Mouse (Mus musculus): Measurements from ENCODE around the gene Dync1i1. TPM values are rescaled to one million over a fixed set of nuclear protein-coding genes. Genes with fewer than 3 reads are reported as not detected.

Dync1i1 gene
- polyA plus RNA-seq, 1 experiment: not detected

DNA sequence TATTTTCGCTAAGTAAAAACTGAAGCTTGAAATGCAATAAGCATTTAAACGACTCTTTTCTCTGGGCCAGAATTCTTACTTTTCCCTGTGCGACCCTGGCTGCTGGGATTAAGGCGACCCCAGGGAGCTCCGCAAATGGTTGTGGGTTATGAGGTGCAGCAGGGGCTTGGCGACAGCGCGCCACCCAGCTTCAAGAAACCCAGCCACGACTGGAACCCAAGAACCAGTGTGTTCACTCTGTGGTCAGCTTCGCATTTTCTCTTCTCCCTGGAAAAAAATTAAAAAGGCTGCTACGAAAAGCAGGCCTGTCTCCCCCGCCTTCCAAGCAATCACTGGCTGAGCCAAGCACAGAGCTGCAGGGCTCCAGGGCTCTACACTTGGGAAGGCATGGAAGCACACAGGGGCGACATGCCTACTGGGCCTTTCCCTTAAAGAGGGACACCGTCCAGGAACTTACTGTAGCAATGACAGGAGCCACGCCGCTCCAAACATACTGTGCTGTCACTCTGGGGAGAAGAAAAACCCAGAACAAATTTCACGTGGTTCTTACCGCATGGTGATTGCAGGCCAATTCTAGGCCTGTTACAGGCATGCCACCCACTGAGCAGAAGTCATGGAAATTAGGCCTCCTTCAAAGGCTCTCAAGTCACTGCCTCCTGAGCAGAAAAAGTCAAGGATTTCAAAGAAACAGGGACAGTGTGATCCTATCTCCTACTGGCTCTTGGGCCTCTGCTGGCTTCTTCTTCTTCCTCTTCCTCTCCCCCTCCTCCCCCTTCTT, 313.5 kb downstream of the Dync1i1 start:
- Histone ChIP-seq H3K27me3 (ENCODE audit: control insufficient read depth) (no peaks in the 10 kb centered on the region), H3K9me3 (ENCODE audit: control insufficient read depth, low read length) (no peaks in the 10 kb centered on the region), H3K36me3 (ENCODE audit: control insufficient read depth) (peaks cover 3% of the 10 kb centered on the region; the same call in 1 of the 2 replicates), H3K4me1 (ENCODE audit: control insufficient read depth) (no peaks in the 10 kb centered on the region), H3K4me3 (replicated peaks) (no peak overlapping the region)
- no peak for TF ChIP-seq GATA1 (IDR thresholded peaks at IDR 0.05; ENCODE audit: low read length)
- TF ChIP-seq TAL1 (IDR thresholded peaks at IDR 0.05; ENCODE audit: low read length): no peak

DNA sequence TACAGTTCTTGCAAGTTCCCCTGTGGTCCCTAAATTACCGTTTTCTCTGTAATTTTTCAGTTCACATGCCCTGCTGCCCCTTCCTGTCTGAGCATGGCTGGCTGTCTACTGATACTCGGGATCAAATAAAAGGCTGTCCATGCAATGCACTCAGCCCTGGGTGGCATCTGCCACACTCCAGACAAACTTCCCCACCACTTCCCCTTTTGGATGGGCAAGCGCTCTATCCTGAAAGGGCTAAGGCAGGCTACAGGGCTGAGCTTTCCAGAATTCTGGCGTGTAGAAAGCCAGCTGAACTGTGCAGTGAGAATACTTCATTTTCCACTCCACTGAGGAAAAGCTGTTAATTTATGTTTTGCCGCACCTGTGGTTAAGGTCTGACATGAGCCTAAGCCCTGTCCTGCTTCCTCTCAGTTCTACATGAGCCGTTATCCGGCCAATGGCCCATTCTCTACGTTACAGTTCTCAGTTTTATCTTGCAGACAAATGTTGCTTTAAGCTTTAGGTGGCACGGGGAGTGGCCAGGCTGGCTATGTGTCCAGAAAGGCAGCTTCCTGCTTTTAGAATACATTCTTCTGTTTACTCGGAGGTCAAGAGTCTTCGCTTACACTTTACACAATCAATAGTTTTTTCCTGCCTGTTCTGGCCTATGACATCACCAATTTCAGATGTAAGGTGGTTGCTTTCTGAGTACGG, 321.4 kb downstream of the Dync1i1 start:
- H3K27me3 ChIP-seq (ENCODE audit: control insufficient read depth): no peaks in the 10 kb centered on the region
- no peaks in the 10 kb centered on the region for H3K9me3 ChIP-seq (ENCODE audit: control insufficient read depth, low read length)
- no peaks in the 10 kb centered on the region for H3K4me1 ChIP-seq (ENCODE audit: control insufficient read depth)
- H3K4me3 ChIP-seq (replicated peaks): no peak overlapping the region
- no peak for TF ChIP-seq GATA1 (IDR thresholded peaks at IDR 0.05; ENCODE audit: low read length)
- TF ChIP-seq TAL1 (IDR thresholded peaks at IDR 0.05; ENCODE audit: low read length): no peak
- H3K36me3 ChIP-seq (ENCODE audit: control insufficient read depth): peaks cover 8% of the 10 kb centered on the region; the same call in 1 of the 2 replicates

DNA sequence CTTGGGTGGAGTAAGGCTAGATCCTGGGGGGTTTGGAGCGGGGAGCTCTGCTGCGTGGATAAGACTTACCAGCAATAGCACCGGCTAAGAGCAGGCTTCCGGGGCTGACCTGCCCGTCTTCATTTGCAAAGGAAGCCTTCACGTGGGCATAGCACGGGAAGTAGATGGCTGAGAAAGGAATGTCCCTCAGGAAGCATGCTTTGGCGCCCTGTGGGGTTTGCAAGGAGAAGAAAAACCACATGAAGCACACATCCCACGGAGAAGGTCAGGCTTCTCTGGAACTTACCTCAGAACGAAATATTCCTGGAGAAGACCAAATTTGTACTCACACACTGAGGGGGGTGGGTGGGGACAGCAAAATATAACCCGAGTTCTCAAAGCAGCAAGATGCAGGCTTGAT, 327.3 kb downstream of the Dync1i1 start:
- H3K9me3 ChIP-seq (ENCODE audit: control insufficient read depth, low read length): no peaks in the 10 kb centered on the region
- no peaks in the 10 kb centered on the region for H3K27me3 ChIP-seq (ENCODE audit: control insufficient read depth)
- H3K36me3 ChIP-seq (ENCODE audit: control insufficient read depth): peaks cover 4% of the 10 kb centered on the region; the same call in 1 of the 2 replicates
- no peak for TF ChIP-seq GATA1 (IDR thresholded peaks at IDR 0.05; ENCODE audit: low read length)
- TF ChIP-seq TAL1 (IDR thresholded peaks at IDR 0.05; ENCODE audit: low read length): no peak
- no peak overlapping the region for H3K4me3 ChIP-seq (replicated peaks)
- peaks cover 2% of the 10 kb centered on the region; the same call in 1 of the 2 replicates for H3K4me1 ChIP-seq (ENCODE audit: control insufficient read depth)

DNA sequence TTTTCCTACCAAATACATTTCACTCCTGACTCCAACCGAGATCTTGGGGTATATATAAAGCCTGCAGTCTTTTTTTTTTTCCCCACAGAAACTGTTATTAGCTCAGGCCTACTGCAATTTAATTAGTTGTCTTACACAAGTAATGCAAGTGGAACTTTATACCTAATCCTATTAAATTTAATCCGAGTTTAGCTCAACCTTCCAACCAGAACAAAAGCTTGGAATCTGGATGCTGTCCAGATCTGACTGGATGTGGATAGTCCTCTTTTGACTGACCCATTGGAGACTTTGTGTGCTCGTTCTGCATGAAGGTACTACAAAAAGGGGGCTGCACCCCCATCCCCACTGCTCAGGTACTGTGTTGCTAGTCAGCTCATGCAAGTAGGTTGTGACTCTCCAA, 328.5 kb downstream of the Dync1i1 start:
- H3K36me3 ChIP-seq (ENCODE audit: control insufficient read depth): peaks cover 3% of the 10 kb centered on the region; the same call in 1 of the 2 replicates
- TF ChIP-seq GATA1 (IDR thresholded peaks at IDR 0.05; ENCODE audit: low read length) (no peak), TAL1 (IDR thresholded peaks at IDR 0.05; ENCODE audit: low read length) (no peak)
- H3K27me3 ChIP-seq (ENCODE audit: control insufficient read depth): no peaks in the 10 kb centered on the region
- H3K4me3 ChIP-seq (replicated peaks): no peak overlapping the region
- H3K9me3 ChIP-seq (ENCODE audit: control insufficient read depth, low read length): no peaks in the 10 kb centered on the region
- H3K4me1 ChIP-seq (ENCODE audit: control insufficient read depth): peaks cover 2% of the 10 kb centered on the region; the same call in 1 of the 2 replicates

DNA sequence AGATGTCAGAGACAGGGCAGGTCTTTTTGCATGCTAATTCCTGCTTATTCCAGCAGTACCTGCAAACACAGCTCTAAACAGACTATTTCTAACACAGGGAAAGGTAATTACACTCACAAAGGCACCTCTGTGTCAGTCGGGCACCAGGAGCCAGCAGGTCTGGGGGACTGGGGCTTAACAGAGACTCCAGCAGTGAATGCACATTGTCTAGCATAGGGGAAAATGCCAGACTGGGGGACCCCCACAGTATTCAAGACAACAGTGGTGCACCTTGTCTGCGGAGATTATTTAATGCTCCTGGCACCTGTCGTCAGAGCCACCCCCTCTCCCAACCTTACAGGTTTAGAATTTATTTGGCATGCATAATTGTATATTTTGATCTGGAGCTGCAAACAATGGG, 333.1 kb downstream of the Dync1i1 start:
- Histone ChIP-seq H3K4me1 (ENCODE audit: control insufficient read depth) (peaks cover 2% of the 10 kb centered on the region; the same call in 1 of the 2 replicates), H3K27me3 (ENCODE audit: control insufficient read depth) (no peaks in the 10 kb centered on the region), H3K4me3 (replicated peaks) (no peak overlapping the region), H3K9me3 (ENCODE audit: control insufficient read depth, low read length) (no peaks in the 10 kb centered on the region), H3K36me3 (ENCODE audit: control insufficient read depth) (no peaks in the 10 kb centered on the region; the same call in 1 of the 2 replicates)
- no peak for TF ChIP-seq TAL1 (IDR thresholded peaks at IDR 0.05; ENCODE audit: low read length)
- TF ChIP-seq GATA1 (IDR thresholded peaks at IDR 0.05; ENCODE audit: low read length): no peak

DNA sequence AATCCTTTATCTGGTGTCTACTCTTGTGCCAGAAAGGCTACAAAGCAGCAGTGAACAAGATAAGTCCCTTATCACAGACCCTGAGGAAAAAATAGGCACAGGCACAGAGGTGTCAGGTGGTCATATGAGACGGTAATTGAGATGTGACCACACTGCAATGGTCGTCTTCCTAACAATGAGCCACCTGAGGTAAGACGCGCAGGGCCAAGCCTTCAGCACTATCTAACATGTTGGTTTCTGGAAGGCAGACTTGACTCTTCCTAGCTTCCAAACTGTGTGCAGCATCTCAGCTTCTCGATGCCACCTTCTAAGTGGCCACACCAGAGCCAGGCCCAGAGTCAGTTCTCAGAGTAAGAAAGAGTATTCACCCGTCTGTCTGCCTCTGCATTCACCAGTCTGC, 341.8 kb downstream of the Dync1i1 start:
- 0 out of 2 replicates have a peak, but pooled peaks cover 2% of the 10 kb centered on the region for H3K36me3 ChIP-seq (ENCODE audit: control insufficient read depth)
- no peaks in the 10 kb centered on the region for H3K9me3 ChIP-seq (ENCODE audit: control insufficient read depth, low read length)
- no peaks in the 10 kb centered on the region for H3K27me3 ChIP-seq (ENCODE audit: control insufficient read depth)
- H3K4me3 ChIP-seq (replicated peaks): no peak overlapping the region
- no peaks in the 10 kb centered on the region for H3K4me1 ChIP-seq (ENCODE audit: control insufficient read depth)
- no peak for TF ChIP-seq TAL1 (IDR thresholded peaks at IDR 0.05; ENCODE audit: low read length)
- no peak for TF ChIP-seq GATA1 (IDR thresholded peaks at IDR 0.05; ENCODE audit: low read length)

DNA sequence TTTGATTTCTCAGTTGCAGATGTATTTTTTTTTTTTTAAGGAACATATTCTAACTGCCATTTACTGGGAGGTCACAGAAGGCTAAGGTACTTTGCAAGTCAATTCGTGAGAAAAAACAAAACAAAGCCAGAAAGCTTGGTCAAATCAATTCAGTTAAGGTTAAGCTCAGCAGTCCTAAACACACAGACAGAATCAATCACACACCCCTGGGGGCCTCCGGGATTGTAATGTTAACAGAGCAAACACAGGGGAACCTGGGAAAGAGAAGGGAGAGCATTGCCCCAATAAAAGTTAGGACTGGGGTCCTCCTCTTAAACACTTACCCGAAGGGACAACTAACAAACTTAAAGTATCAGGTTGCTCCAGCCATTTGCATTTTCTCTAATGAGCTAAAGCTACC, 344.6 kb downstream of the Dync1i1 start:
- Histone ChIP-seq H3K36me3 (ENCODE audit: control insufficient read depth) (0 out of 2 replicates have a peak, but pooled peaks cover 2% of the 10 kb centered on the region), H3K4me3 (replicated peaks) (no peak overlapping the region), H3K27me3 (ENCODE audit: control insufficient read depth) (no peaks in the 10 kb centered on the region), H3K4me1 (ENCODE audit: control insufficient read depth) (no peaks in the 10 kb centered on the region), H3K9me3 (ENCODE audit: control insufficient read depth, low read length) (no peaks in the 10 kb centered on the region)
- no peak for TF ChIP-seq TAL1 (IDR thresholded peaks at IDR 0.05; ENCODE audit: low read length)
- TF ChIP-seq GATA1 (IDR thresholded peaks at IDR 0.05; ENCODE audit: low read length): no peak

DNA sequence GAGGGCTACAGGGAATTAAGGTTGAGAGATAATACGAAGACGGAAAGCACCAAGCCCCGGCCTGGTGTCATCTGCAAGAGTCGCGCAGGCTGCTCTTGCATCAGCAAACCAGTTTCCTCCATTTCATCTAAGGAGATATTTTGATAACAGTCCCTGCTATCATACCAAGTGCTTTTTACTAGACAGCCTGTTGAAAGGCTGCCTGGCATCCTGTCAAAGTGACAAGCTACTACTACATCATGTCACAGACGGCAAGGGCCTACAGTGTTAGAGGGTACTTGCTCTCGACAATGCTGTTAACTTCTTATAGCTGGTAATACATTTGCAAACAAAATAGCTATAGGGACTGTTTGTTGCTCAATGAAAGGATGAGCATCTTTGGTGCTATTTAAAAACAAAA, 345.6 kb downstream of the Dync1i1 start:
- TF ChIP-seq GATA1 (IDR thresholded peaks at IDR 0.05; ENCODE audit: low read length) (no peak), TAL1 (IDR thresholded peaks at IDR 0.05; ENCODE audit: low read length) (no peak)
- Histone ChIP-seq H3K9me3 (ENCODE audit: control insufficient read depth, low read length) (no peaks in the 10 kb centered on the region), H3K4me3 (replicated peaks) (no peak overlapping the region), H3K4me1 (ENCODE audit: control insufficient read depth) (no peaks in the 10 kb centered on the region), H3K36me3 (ENCODE audit: control insufficient read depth) (0 out of 2 replicates have a peak, but pooled peaks cover 2% of the 10 kb centered on the region), H3K27me3 (ENCODE audit: control insufficient read depth) (no peaks in the 10 kb centered on the region)

DNA sequence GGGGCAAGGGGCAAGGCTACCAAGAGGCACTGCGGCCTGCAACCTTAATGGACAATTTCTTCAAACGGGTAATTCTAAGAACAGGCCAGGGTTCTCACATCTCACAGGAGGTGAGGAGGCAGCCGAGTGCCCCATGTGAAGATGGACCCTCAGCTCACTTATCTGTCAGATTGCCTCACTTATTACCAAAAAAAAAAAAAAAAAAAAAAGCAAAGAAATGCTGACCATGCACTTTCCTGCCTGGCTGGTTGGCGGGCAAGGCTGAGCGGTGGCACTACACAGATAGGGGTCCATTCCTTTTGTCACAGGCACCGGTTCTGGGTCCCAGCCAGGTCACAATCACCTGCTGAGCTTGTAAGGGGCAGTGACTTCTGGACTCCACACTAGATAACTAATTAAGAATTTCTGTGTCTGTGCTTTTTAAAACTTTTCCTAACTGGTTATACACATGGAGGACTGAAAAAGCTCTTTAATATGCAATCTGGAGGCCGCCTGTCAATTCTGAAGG, 350.6 kb downstream of the Dync1i1 start:
- no peak overlapping the region for H3K4me3 ChIP-seq (replicated peaks)
- no peaks in the 10 kb centered on the region for H3K27me3 ChIP-seq (ENCODE audit: control insufficient read depth)
- H3K9me3 ChIP-seq (ENCODE audit: control insufficient read depth, low read length): no peaks in the 10 kb centered on the region
- H3K4me1 ChIP-seq (ENCODE audit: control insufficient read depth): no peaks in the 10 kb centered on the region
- no peak for TF ChIP-seq GATA1 (IDR thresholded peaks at IDR 0.05; ENCODE audit: low read length)
- no peak for TF ChIP-seq TAL1 (IDR thresholded peaks at IDR 0.05; ENCODE audit: low read length)
- H3K36me3 ChIP-seq (ENCODE audit: control insufficient read depth): peaks cover 2% of the 10 kb centered on the region; the same call in 1 of the 2 replicates
